Mouse (Mus musculus): Measurements from ENCODE around the gene Sned1. TPM values are rescaled to one million over a fixed set of nuclear protein-coding genes. Genes with fewer than 3 reads are reported as not detected.

The Sned1 gene
- polyA plus RNA-seq, 1 experiment from 2014 or later, result 0.25 TPM

DNA sequence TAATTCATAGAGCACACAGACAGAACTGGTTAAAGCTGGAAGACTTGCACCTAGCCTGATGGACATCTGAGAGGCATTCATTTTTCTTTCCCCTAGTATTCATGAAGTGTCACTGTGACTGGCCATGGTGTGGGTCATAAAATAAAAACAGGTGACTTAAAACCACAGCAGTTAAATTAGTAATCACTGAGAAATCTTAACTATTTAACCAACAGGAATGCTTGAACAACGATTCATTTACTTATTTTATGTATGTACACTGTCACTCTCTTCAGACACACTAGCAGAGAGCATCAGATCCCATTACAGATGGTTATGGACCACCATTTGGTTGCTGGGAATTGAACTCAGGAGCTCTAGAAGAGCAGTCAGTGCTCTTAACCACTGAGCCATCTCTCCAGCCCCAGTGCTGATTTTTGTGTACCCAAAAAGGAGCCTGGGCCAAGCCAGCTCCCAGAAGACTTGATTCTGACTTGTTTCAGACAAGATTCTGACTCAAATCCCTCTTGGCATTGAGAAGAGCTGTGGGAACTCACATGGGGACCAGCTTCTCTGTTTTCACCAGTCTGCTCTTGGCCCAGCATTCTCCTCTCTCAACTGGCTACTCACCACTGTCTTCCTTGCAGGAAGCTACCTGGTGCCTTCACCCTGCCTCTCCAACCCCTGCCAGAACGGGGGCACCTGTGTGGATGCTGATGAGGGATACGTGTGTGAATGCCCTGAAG lies 35.0 kb downstream of the Sned1 start:
- Histone ChIP-seq H3K4me2 (ENCODE audit: low read depth, low read length) (no peak overlapping the region), H3K27me3 (ENCODE audit: insufficient read depth, low read length) (no peaks in the 10 kb centered on the region), H3K9me3 (ENCODE audit: low read length) (no peaks in the 10 kb centered on the region), H3K4me3 (ENCODE audit: low read depth, low read length) (no peak overlapping the region), H3K36me3 (replicated peaks; ENCODE audit: insufficient read depth, low read length) (no peaks in the 10 kb centered on the region), H3K27ac (ENCODE audit: low read depth) (no peak overlapping the region), H3K9ac (replicated peaks) (no peak overlapping the region), H3K4me1 (ENCODE audit: insufficient read depth) (no peaks in the 10 kb centered on the region)
- 46% methylated on average over 3 of the region's 3 CpGs for WGBS (ENCODE audit: insufficient replicate concordance)
- no peak for ATAC-seq
- DNase-seq, result no peak
- no peak for TF ChIP-seq EP300 (IDR thresholded peaks at IDR 0.05; ENCODE audit: low read depth)

DNA sequence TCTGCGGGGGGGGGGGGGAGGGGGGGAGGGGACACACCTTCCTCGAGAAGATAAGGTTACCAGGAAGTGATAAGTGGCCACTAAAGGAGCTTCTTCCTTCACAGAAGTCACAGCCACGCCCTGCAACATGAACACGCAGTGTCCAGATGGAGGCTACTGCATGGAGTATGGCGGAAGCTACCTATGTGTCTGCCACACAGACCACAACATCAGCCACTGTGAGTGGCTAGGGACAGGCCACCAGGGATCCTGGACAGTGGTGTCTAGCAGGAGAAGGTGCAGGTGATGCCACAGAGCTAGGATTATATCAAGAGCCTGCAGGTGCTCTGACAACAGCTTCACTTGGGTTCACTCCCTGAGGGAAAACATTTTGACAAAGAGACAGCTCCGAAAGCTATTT lies 36.1 kb downstream of the Sned1 start:
- no peaks in the 10 kb centered on the region for H3K27me3 ChIP-seq (ENCODE audit: insufficient read depth, low read length)
- no peak overlapping the region for H3K4me3 ChIP-seq (ENCODE audit: low read depth, low read length)
- no peak overlapping the region for H3K27ac ChIP-seq (ENCODE audit: low read depth)
- H3K9ac ChIP-seq (replicated peaks), result no peak overlapping the region
- no peak for TF ChIP-seq EP300 (IDR thresholded peaks at IDR 0.05; ENCODE audit: low read depth)
- TF ChIP-seq CTCF (IDR thresholded peaks at IDR 0.05; ENCODE audit: low read depth), result no peak
- no peak overlapping the region for H3K4me2 ChIP-seq (ENCODE audit: low read depth, low read length)
- H3K9me3 ChIP-seq (ENCODE audit: low read length), result no peaks in the 10 kb centered on the region
- ATAC-seq (no peak), DNase-seq (no peak)
- H3K4me1 ChIP-seq (ENCODE audit: insufficient read depth), result no peaks in the 10 kb centered on the region
- WGBS (ENCODE audit: insufficient replicate concordance), result 69% methylated on average over 6 of the region's 6 CpGs
- no peaks in the 10 kb centered on the region for H3K36me3 ChIP-seq (replicated peaks; ENCODE audit: insufficient read depth, low read length)

- DNase-seq (peak; percentile 64), ATAC-seq (no peak)
- WGBS (ENCODE audit: insufficient replicate concordance), result 5% methylated on average over 16 of the region's 16 CpGs
- H3K27ac ChIP-seq (ENCODE audit: low read depth), result no peak overlapping the region
- H3K9ac ChIP-seq (replicated peaks), result no peak overlapping the region
- no peaks in the 10 kb centered on the region for H3K9me3 ChIP-seq (ENCODE audit: low read length)
- no peaks in the 10 kb centered on the region for H3K36me3 ChIP-seq (replicated peaks; ENCODE audit: insufficient read depth, low read length)
- no peak for TF ChIP-seq EP300 (IDR thresholded peaks at IDR 0.05; ENCODE audit: low read depth)
- no peak for TF ChIP-seq CTCF (IDR thresholded peaks at IDR 0.05; ENCODE audit: low read depth)
- no peak overlapping the region for H3K4me2 ChIP-seq (ENCODE audit: low read depth, low read length)
- no peaks in the 10 kb centered on the region for H3K27me3 ChIP-seq (ENCODE audit: insufficient read depth, low read length)
- no peaks in the 10 kb centered on the region for H3K4me1 ChIP-seq (ENCODE audit: insufficient read depth)
- H3K4me3 ChIP-seq (ENCODE audit: low read depth, low read length), result no peak overlapping the region
Measured at GRCm38 (mm10) chr1:93272409-93272821, 36.8 kb downstream of the Sned1 start.

- H3K9ac ChIP-seq (replicated peaks), result no peak overlapping the region
- H3K36me3 ChIP-seq (replicated peaks; ENCODE audit: insufficient read depth, low read length), result no peaks in the 10 kb centered on the region
- H3K4me2 ChIP-seq (ENCODE audit: low read depth, low read length), result no peak overlapping the region
- TF ChIP-seq EP300 (IDR thresholded peaks at IDR 0.05; ENCODE audit: low read depth) (no peak), CTCF (IDR thresholded peaks at IDR 0.05; ENCODE audit: low read depth) (no peak)
- no peak for ATAC-seq
- 60% methylated on average over 6 of the region's 6 CpGs for WGBS (ENCODE audit: insufficient replicate concordance)
- H3K9me3 ChIP-seq (ENCODE audit: low read length), result no peaks in the 10 kb centered on the region
- H3K4me1 ChIP-seq (ENCODE audit: insufficient read depth), result no peaks in the 10 kb centered on the region
- no peak for DNase-seq
- H3K27me3 ChIP-seq (ENCODE audit: insufficient read depth, low read length), result no peaks in the 10 kb centered on the region
- no peak overlapping the region for H3K4me3 ChIP-seq (ENCODE audit: low read depth, low read length)
- H3K27ac ChIP-seq (ENCODE audit: low read depth), result no peak overlapping the region
Measured at GRCm38 (mm10) chr1:93275561-93275960, 39.9 kb downstream of the Sned1 start.

DNA sequence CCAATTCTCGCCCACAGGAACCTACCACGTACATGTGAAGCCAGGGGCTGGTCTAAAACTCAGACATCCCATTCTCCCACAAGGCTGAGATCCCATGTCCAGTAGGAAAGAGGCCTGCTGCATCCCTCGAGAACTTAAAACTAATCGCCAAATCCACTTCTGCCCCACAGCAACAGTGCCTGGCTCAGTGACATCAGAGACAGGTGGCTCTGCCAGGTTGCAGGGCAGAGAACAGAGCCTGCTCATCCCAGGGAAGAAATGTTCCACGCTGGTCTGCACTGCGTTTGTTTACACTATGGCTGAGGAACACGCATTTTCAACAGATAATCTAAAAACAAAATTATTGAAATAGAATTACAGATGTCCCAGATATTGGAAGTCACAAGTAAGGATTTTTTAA lies 41.4 kb downstream of the Sned1 start:
- Histone ChIP-seq H3K9me3 (ENCODE audit: low read length) (no peaks in the 10 kb centered on the region), H3K4me1 (ENCODE audit: insufficient read depth) (no peaks in the 10 kb centered on the region), H3K27me3 (ENCODE audit: insufficient read depth, low read length) (no peaks in the 10 kb centered on the region), H3K36me3 (replicated peaks; ENCODE audit: insufficient read depth, low read length) (no peaks in the 10 kb centered on the region), H3K4me2 (ENCODE audit: low read depth, low read length) (no peak overlapping the region), H3K9ac (replicated peaks) (no peak overlapping the region), H3K4me3 (ENCODE audit: low read depth, low read length) (no peak overlapping the region), H3K27ac (ENCODE audit: low read depth) (no peak overlapping the region)
- DNase-seq, result no peak
- TF ChIP-seq CTCF (IDR thresholded peaks at IDR 0.05; ENCODE audit: low read depth) (no peak), EP300 (IDR thresholded peaks at IDR 0.05; ENCODE audit: low read depth) (no peak)
- no peak for ATAC-seq
- 62% methylated on average over 7 of the region's 7 CpGs for WGBS (ENCODE audit: insufficient replicate concordance)

GRCm38 (mm10) chr1:93289678-93290214 lies 54.1 kb downstream of the Sned1 start:
- DNase-seq (peak; percentile 28), ATAC-seq (no peak)
- Histone ChIP-seq H3K9ac (replicated peaks) (no peak overlapping the region), H3K27ac (ENCODE audit: low read depth) (no peak overlapping the region), H3K4me1 (ENCODE audit: insufficient read depth) (no peaks in the 10 kb centered on the region), H3K9me3 (ENCODE audit: low read length) (no peaks in the 10 kb centered on the region), H3K36me3 (replicated peaks; ENCODE audit: insufficient read depth, low read length) (no peaks in the 10 kb centered on the region), H3K4me3 (ENCODE audit: low read depth, low read length) (no peak overlapping the region), H3K4me2 (ENCODE audit: low read depth, low read length) (no peak overlapping the region), H3K27me3 (ENCODE audit: insufficient read depth, low read length) (no peaks in the 10 kb centered on the region)
- TF ChIP-seq EP300 (IDR thresholded peaks at IDR 0.05; ENCODE audit: low read depth) (no peak), CTCF (IDR thresholded peaks at IDR 0.05; ENCODE audit: low read depth) (no peak)
- WGBS (ENCODE audit: insufficient replicate concordance), result 16% methylated on average over 3 of the region's 3 CpGs

Measured in liver, postnatal 0 days (tissue).